Mouse (Mus musculus): ENCODE data around the gene Lzts3. TPM values are rescaled to one million over a fixed set of nuclear protein-coding genes. Genes with fewer than 3 reads are reported as not detected.

Lzts3 gene
- polyA plus RNA-seq, 1 experiment = 50.3 TPM

GRCm38 (mm10) chr2:130629839-130630203, 12.8 kb downstream of the Lzts3 start, which contains the start of the genes Fastkd5 and Ubox5:
Fastkd5 (minus strand) TSS chr2:130630027.
Ubox5 (minus strand) TSS chr2:130630038.
- H3K36me3 ChIP-seq (ENCODE audit: control insufficient read depth, insufficient read depth, low read length) = peaks cover 9% of the 10 kb centered on the region
- H3K27me3 ChIP-seq (ENCODE audit: control insufficient read depth, insufficient read depth, low read length) = no peaks in the 10 kb centered on the region
- TF ChIP-seq POLR2A (IDR thresholded peaks at IDR 0.05; ENCODE audit: low read depth, low read length) = peak; percentile 36; the same call in 1 of the 2 replicates
- TF ChIP-seq CTCF (IDR thresholded peaks at IDR 0.05; ENCODE audit: extremely low read depth, insufficient read length, insufficient replicate concordance, low read depth, low read length) = no peak
- peaks cover 7% of the 10 kb centered on the region for H3K4me1 ChIP-seq (ENCODE audit: control insufficient read depth, insufficient read depth, insufficient read length, low read length)
- WGBS = under 1% methylated on average over 25 of the region's 25 CpGs
- peak within 1 kb of the TSS; percentile 93 for H3K4me3 ChIP-seq (ENCODE audit: low read depth, low read length)
- H3K27ac ChIP-seq (ENCODE audit: insufficient read depth, low read depth, low read length) = peak within 1 kb of the TSS; percentile 3

DNA sequence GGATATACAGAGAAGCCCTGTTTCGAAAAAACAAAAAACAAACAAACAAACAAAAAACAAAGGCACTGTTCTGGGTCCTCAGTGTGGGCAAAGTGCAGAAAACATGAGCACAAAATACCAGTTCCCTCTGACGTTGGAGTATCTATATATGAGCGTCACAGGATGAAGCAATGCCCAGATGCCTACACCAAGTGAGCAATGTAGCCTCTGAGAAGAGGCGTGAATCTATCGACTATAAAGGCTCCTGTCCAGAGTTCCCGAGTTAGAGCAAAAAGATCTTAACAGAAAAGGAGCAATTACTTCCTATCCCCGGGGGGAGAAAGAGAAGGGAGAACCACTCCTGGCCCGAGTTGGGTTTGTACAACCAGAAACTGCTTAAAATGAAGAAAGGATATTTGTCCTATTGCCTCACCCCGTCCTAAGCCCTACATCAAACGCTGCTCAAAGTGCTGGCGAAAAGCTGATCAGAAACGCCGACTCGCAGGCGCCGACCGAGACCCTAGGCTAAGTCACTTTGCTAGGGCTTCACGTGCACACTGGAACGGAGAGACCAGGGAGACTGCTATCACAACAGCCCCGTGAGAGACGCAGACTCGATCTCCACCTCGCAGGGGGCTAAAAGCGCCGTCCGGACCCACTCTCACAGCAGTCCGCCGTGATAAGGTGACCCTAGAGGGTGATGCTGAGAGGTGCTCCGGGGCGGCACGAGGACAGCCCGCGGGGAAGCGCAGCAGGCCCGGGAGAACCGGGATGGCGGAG, 13.3 kb downstream of the Lzts3 start:
- H3K27me3 ChIP-seq (ENCODE audit: control insufficient read depth, insufficient read depth, low read length) = no peaks in the 10 kb centered on the region
- H3K27ac ChIP-seq (ENCODE audit: insufficient read depth, low read depth, low read length) = peak overlapping the region; percentile 3
- 1% methylated on average over 37 of the region's 37 CpGs for WGBS
- H3K4me3 ChIP-seq (ENCODE audit: low read depth, low read length) = peak overlapping the region; percentile 93
- TF ChIP-seq CTCF (IDR thresholded peaks at IDR 0.05; ENCODE audit: extremely low read depth, insufficient read length, insufficient replicate concordance, low read depth, low read length) (no peak), POLR2A (IDR thresholded peaks at IDR 0.05; ENCODE audit: low read depth, low read length) (no peak)
- H3K36me3 ChIP-seq (ENCODE audit: control insufficient read depth, insufficient read depth, low read length) = peaks cover 7% of the 10 kb centered on the region
- H3K4me1 ChIP-seq (ENCODE audit: control insufficient read depth, insufficient read depth, insufficient read length, low read length) = peaks cover 2% of the 10 kb centered on the region; the same call in 1 of the 2 replicates

DNA sequence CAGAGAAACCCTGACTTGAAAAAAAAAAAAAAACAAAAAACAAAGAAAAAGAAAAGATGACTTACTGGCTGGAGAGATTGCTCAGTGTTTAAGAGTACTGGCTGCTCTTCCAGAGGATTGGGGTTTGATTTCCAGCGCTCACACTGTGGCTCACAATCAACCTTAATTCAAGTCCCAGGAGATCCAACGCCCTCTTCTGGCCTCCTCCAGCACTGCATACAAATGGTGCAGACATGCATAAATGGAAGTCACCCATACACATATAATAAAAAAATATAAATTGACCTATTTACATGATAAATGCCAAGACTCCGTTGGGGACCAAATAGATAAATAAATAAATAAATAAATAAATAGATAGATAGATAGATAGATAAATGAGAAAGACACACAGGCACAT, 14.2 kb downstream of the Lzts3 start:
- 54% methylated on average over 3 of the region's 3 CpGs for WGBS
- H3K4me1 ChIP-seq (ENCODE audit: control insufficient read depth, insufficient read depth, insufficient read length, low read length) = no peaks in the 10 kb centered on the region; the same call in 1 of the 2 replicates
- H3K27ac ChIP-seq (ENCODE audit: insufficient read depth, low read depth, low read length) = no peak overlapping the region
- H3K36me3 ChIP-seq (ENCODE audit: control insufficient read depth, insufficient read depth, low read length) = peaks cover 10% of the 10 kb centered on the region
- H3K27me3 ChIP-seq (ENCODE audit: control insufficient read depth, insufficient read depth, low read length) = no peaks in the 10 kb centered on the region
- no peak overlapping the region for H3K4me3 ChIP-seq (ENCODE audit: low read depth, low read length)
- no peak for TF ChIP-seq POLR2A (IDR thresholded peaks at IDR 0.05; ENCODE audit: low read depth, low read length)
- TF ChIP-seq CTCF (IDR thresholded peaks at IDR 0.05; ENCODE audit: extremely low read depth, insufficient read length, insufficient replicate concordance, low read depth, low read length) = no peak

GRCm38 (mm10) chr2:130618972-130619371, 23.6 kb downstream of the Lzts3 start:
- no peak overlapping the region for H3K4me3 ChIP-seq (ENCODE audit: low read depth, low read length)
- WGBS = 85% methylated on average over 7 of the region's 7 CpGs
- H3K4me1 ChIP-seq (ENCODE audit: control insufficient read depth, insufficient read depth, insufficient read length, low read length) = no peaks in the 10 kb centered on the region
- TF ChIP-seq POLR2A (IDR thresholded peaks at IDR 0.05; ENCODE audit: low read depth, low read length) (no peak), CTCF (IDR thresholded peaks at IDR 0.05; ENCODE audit: extremely low read depth, insufficient read length, insufficient replicate concordance, low read depth, low read length) (no peak)
- no peaks in the 10 kb centered on the region for H3K27me3 ChIP-seq (ENCODE audit: control insufficient read depth, insufficient read depth, low read length)
- H3K36me3 ChIP-seq (ENCODE audit: control insufficient read depth, insufficient read depth, low read length) = peaks cover 42% of the 10 kb centered on the region
- H3K27ac ChIP-seq (ENCODE audit: insufficient read depth, low read depth, low read length) = no peak overlapping the region

GRCm38 (mm10) chr2:130613091-130613490, 29.5 kb downstream of the Lzts3 start:
- 65% methylated on average over 3 of the region's 3 CpGs for WGBS
- Histone ChIP-seq H3K27ac (ENCODE audit: insufficient read depth, low read depth, low read length) (no peak overlapping the region), H3K27me3 (ENCODE audit: control insufficient read depth, insufficient read depth, low read length) (no peaks in the 10 kb centered on the region), H3K4me1 (ENCODE audit: control insufficient read depth, insufficient read depth, insufficient read length, low read length) (no peaks in the 10 kb centered on the region), H3K4me3 (ENCODE audit: low read depth, low read length) (no peak overlapping the region), H3K36me3 (ENCODE audit: control insufficient read depth, insufficient read depth, low read length) (peaks cover 25% of the 10 kb centered on the region)
- TF ChIP-seq CTCF (IDR thresholded peaks at IDR 0.05; ENCODE audit: extremely low read depth, insufficient read length, insufficient replicate concordance, low read depth, low read length) (peak; percentile 51; the same call in 1 of the 2 replicates), POLR2A (IDR thresholded peaks at IDR 0.05; ENCODE audit: low read depth, low read length) (no peak)

GRCm38 (mm10) chr2:130602195-130602594, 40.4 kb downstream of the Lzts3 start:
- peaks cover 25% of the 10 kb centered on the region for H3K36me3 ChIP-seq (ENCODE audit: control insufficient read depth, insufficient read depth, low read length)

GRCm38 (mm10) chr2:130598399-130598798, 44.2 kb downstream of the Lzts3 start:
- TF ChIP-seq POLR2A (IDR thresholded peaks at IDR 0.05; ENCODE audit: low read depth, low read length) (no peak), CTCF (IDR thresholded peaks at IDR 0.05; ENCODE audit: extremely low read depth, insufficient read length, insufficient replicate concordance, low read depth, low read length) (no peak)
- H3K36me3 ChIP-seq (ENCODE audit: control insufficient read depth, insufficient read depth, low read length) = peaks cover 31% of the 10 kb centered on the region
- no peaks in the 10 kb centered on the region for H3K4me1 ChIP-seq (ENCODE audit: control insufficient read depth, insufficient read depth, insufficient read length, low read length)
- 78% methylated on average over 3 of the region's 3 CpGs for WGBS
- H3K27ac ChIP-seq (ENCODE audit: insufficient read depth, low read depth, low read length) = no peak overlapping the region
- H3K27me3 ChIP-seq (ENCODE audit: control insufficient read depth, insufficient read depth, low read length) = no peaks in the 10 kb centered on the region
- H3K4me3 ChIP-seq (ENCODE audit: low read depth, low read length) = no peak overlapping the region

More at GRCm38 (mm10) chr2:130602195-130602594, 40.4 kb downstream of the Lzts3 start:
- TF ChIP-seq CTCF (IDR thresholded peaks at IDR 0.05; ENCODE audit: extremely low read depth, insufficient read length, insufficient replicate concordance, low read depth, low read length) (no peak), POLR2A (IDR thresholded peaks at IDR 0.05; ENCODE audit: low read depth, low read length) (no peak)
- Histone ChIP-seq H3K27ac (ENCODE audit: insufficient read depth, low read depth, low read length) (no peak overlapping the region), H3K4me1 (ENCODE audit: control insufficient read depth, insufficient read depth, insufficient read length, low read length) (no peaks in the 10 kb centered on the region), H3K4me3 (ENCODE audit: low read depth, low read length) (no peak overlapping the region), H3K27me3 (ENCODE audit: control insufficient read depth, insufficient read depth, low read length) (no peaks in the 10 kb centered on the region)
- 92% methylated on average over 4 of the region's 4 CpGs for WGBS

All from small intestine, adult 2 months (tissue).